Mouse (Mus musculus) liver, embryonic 14 days (tissue): ENCODE measurements around the gene Tex47. TPM values are rescaled to one million over a fixed set of nuclear protein-coding genes. Genes with fewer than 3 reads are reported as not detected.

Source experiments
- polyA plus RNA-seq: library from polyadenylated mRNA; depleted of rRNA; stranded (reverse); fragments of >200 nt; gene quantifications from 2 replicates; pipeline ENCODE4 v1.2.3, GENCODE M21; 2012; rRNA removed

Gene Tex47
- not detected in 2 replicates for polyA plus RNA-seq

DNA sequence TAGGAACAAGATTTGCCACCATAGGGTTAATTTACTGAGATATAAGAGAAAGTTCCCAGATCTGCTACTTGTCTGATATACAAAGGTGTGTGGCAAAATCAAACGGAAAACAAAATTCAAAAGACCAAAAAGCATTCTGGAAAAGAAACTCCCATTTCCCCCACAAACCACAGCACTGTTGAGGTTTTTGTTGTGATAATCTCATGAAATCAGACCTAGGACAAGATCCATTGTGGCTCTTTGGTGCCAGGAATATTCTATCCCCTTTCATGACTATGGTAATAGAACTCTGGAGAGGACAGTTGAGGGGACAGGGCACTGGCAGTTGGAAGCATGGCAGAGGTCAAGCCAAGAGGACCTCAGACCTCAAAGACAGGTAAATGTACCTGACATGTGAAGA is at the start of gene Tex47:
Tex47 (plus strand) TSS at position 301 of the 400 bp plus-strand sequence.

DNA sequence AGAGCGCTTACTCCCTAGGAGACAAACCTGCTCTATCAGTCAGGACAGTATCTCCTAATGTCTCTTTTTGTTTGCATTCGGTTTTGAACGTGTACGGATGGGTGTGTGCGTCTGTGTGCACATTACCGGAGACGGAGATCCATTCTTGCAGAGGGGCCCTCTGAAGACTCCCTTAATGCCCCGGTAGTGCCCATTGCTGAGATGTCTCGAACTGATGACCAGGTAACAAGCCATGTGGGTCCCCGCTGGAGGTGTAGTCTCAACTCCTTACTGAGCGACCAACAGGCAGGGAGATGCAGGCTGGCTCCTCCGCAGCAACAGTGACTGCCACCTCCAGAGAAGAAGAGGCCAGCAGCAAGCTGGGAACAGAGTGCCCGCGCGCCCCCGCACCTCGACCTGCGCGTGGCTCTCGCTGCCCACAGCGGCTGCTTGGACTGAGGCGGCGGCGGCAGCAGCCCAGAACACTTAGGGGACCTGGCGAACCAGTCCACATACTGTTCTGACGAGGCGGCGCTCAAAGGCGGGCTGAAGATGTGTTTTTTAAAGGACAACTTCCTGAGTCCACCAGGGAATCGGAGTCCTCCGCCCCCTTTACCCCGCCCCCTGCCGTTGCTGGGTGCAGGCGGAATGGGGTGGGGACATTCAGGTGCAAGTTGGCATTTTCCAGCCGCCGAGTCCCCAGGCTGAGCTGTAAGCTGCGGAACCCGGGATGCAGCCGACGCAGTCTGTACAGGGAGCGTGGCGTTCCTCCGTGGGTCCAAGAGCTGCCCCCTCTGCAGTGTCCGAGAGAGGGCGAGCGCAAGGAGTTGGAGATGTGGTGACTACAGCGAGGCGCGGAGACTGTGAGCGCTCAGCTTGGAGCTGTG is 40.5 kb downstream of the Tex47 start, which contains the start of gene Zfp804b:
Zfp804b (minus strand) TSS at position 612 of the 866 bp plus-strand sequence.

Other genes with a start within 250 kb of the Tex47 start
- 0.01 TPM in 2 replicates for gene Zfp804b, start 40.6 kb downstream of the Tex47 start, polyA plus RNA-seq